Mouse (Mus musculus) left cerebral cortex, postnatal 10 days (tissue): ENCODE measurements around the gene Bpifa3. TPM values are rescaled to one million over a fixed set of nuclear protein-coding genes. Genes with fewer than 3 reads are reported as not detected.
A peak's percentile ranks its signal among the peaks of the same experiment; 100 is the strongest.
"Not testable (repeated sequence)": the region's sequence is repeated elsewhere in the genome, so short reads cannot be mapped to it uniquely, and the experiment has no call there.

Experiments
- DNase-seq, 2 experiments: peaks; one replicate each; pipeline ENCODE4 v3.0.0; 2021 to 2022; ENCODE audit warnings: low spot score in 2 of 2, mixed read lengths in 1 of 2; ENCODE audit errors: extremely low spot score in 1 of 2
- intact Hi-C: fragments of 180-260 bp; cut with DNase I; formaldehyde crosslinking; loops from one replicate; pipeline ENCODE4 v1.15.1; 2025
- total RNA-seq, 2 experiments: library from RNA; stranded (reverse); gene quantifications; 2 replicates each; pipeline ENCODE4 v1.2.3; 2021

The Bpifa3 gene
- not detected for total RNA-seq

GRCm38 (mm10) chr2:154130120-154130519 lies at the start of gene Bpifa3:
Gene Bpifa3 (plus strand): TSS chr2:154130336.
- intact Hi-C loops, result no loop called here
- DNase-seq, result no peak

- DNase-seq, result no peak
- intact Hi-C loops, result no loop called here
Observed at GRCm38 (mm10) chr2:154097734-154098133, 32.4 kb upstream of the Bpifa3 start.

- no peak for DNase-seq
- intact Hi-C loops, result no loop called here
Observed at GRCm38 (mm10) chr2:154117381-154117780, 12.8 kb upstream of the Bpifa3 start.

- intact Hi-C loops, result no loop called here
- no peak for DNase-seq
Observed at GRCm38 (mm10) chr2:154142580-154142979, 12.4 kb downstream of the Bpifa3 start, which contains the start of gene Bpifa1. Gene Bpifa1 (plus strand): TSS chr2:154142880.

- intact Hi-C loops, result no loop called here
- DNase-seq, result peak; percentile 13 to 37
Observed at GRCm38 (mm10) chr2:154143735-154144134, 13.6 kb downstream of the Bpifa3 start.

- no peak for DNase-seq
- intact Hi-C loops, result no loop called here
Observed at GRCm38 (mm10) chr2:154147496-154147895, 17.4 kb downstream of the Bpifa3 start.

GRCm38 (mm10) chr2:154158433-154158832 lies 28.3 kb downstream of the Bpifa3 start:
- intact Hi-C loops, result no loop called here
- peak; percentile 5 to 49 for DNase-seq

GRCm38 (mm10) chr2:154162307-154162706 lies 32.2 kb downstream of the Bpifa3 start, which contains the start of gene Bpifa5:
Gene Bpifa5 (plus strand): TSS chr2:154162607.
- no peak for DNase-seq
- intact Hi-C loops, result no loop called here

GRCm38 (mm10) chr2:154163306-154163705 lies 33.2 kb downstream of the Bpifa3 start:
- intact Hi-C loops, result no loop called here
- DNase-seq, result no peak

GRCm38 (mm10) chr2:154169172-154169571 lies 39.0 kb downstream of the Bpifa3 start:
- no peak for DNase-seq
- intact Hi-C loops, result no loop called here

- no peak for DNase-seq
- intact Hi-C loops, result no loop called here
Observed at GRCm38 (mm10) chr2:154171621-154172020, 41.5 kb downstream of the Bpifa3 start.

GRCm38 (mm10) chr2:154173313-154173712 lies 43.2 kb downstream of the Bpifa3 start:
- intact Hi-C loops, result no loop called here
- DNase-seq, result peak; percentile 43 to 44

GRCm38 (mm10) chr2:154181900-154182299 lies 51.8 kb downstream of the Bpifa3 start:
- intact Hi-C loops, DNase-seq: not testable (repeated sequence)

- intact Hi-C loops, DNase-seq: not testable (repeated sequence)
Observed at GRCm38 (mm10) chr2:154183061-154183460, 52.9 kb downstream of the Bpifa3 start.

GRCm38 (mm10) chr2:154185319-154185718 lies 55.2 kb downstream of the Bpifa3 start:
- intact Hi-C loops, result no loop called here
- DNase-seq, result no peak

GRCm38 (mm10) chr2:154185748-154186147 lies 55.6 kb downstream of the Bpifa3 start:
- intact Hi-C loops, result no loop called here
- peak in 1 of 2 experiments; percentile 46 for DNase-seq

GRCm38 (mm10) chr2:154187468-154187867 lies 57.3 kb downstream of the Bpifa3 start:
- peak in 1 of 2 experiments; percentile 6 for DNase-seq
- intact Hi-C loops, result no loop called here

Other genes starting within 250 kb of the Bpifa3 start
- not detected for gene Bpifb6, start 229.9 kb upstream of the Bpifa3 start, total RNA-seq
- not detected for gene Bpifb3, start 212.1 kb upstream of the Bpifa3 start, total RNA-seq
- not detected for gene Bpifb4, start 192.1 kb upstream of the Bpifa3 start, total RNA-seq
- not detected for gene Bpifa6, start 155.4 kb upstream of the Bpifa3 start, total RNA-seq
- not detected for gene Bpifa2, start 122.1 kb upstream of the Bpifa3 start, total RNA-seq
- not detected for gene Bpifa1, start 12.5 kb downstream of the Bpifa3 start, total RNA-seq
- gene Bpifa5, start 32.3 kb downstream of the Bpifa3 start, total RNA-seq, result not detected
- gene Bpifb1, start 60.5 kb downstream of the Bpifa3 start, total RNA-seq, result under 1 TPM; 0.28 to 0.41 TPM
- gene Bpifb5, start 93.4 kb downstream of the Bpifa3 start, total RNA-seq, result under 1 TPM in 1 of 2 experiments, not detected in 1; 0.21 TPM
- not detected for gene Bpifb9a, start 127.5 kb downstream of the Bpifa3 start, total RNA-seq
- not detected for gene Bpifb9b, start 176.9 kb downstream of the Bpifa3 start, total RNA-seq
- gene Cdk5rap1, start 242.7 kb downstream of the Bpifa3 start, total RNA-seq, result 10 to 100 TPM; 11.2 to 11.5 TPM